Comparison of ENCODE assay signal across 17 mouse cellular contexts in genomic region chr11:4571491-4571901, GRCm38 (mm10). TPM values are rescaled to one million over a fixed set of nuclear protein-coding genes. Genes with fewer than 3 reads are reported as not detected.
DNase-seq lines count a peak whose midpoint lies in the region; ATAC-seq and TF ChIP-seq lines count a peak whose summit lies in the region.
"Had no signal": no experiment of that assay in that cellular context is flagged by ENCODE, and none has a peak within 500 bp of the region (broad histone marks: within the 10 kb centered on the region; RNA-seq: fewer than 3 reads in every experiment).

No protein-coding gene starts in this region.

- no peaks in the 10 kb centered on the region for H3K4me1 ChIP-seq in forebrain, postnatal 0 days (ENCODE audit: insufficient read depth)
- H3K4me1 ChIP-seq in forebrain, embryonic 15.5 days, result 0 out of 2 replicates have a peak, but pooled peaks cover 6% of the 10 kb centered on the region

- peak; percentile 25 for DNase-seq in forebrain, postnatal 0 days
- peak; percentile 19 to 20 for DNase-seq in left cerebral cortex, adult 9 months (ENCODE audit: low spot score in 2 of 2)
- DNase-seq in left cerebral cortex, adult 11 months (ENCODE audit: low spot score), result no peak
- peak; percentile 39 for DNase-seq in adipocyte (ENCODE audit: low spot score)
- peak; percentile 16 for DNase-seq in layer of hippocampus, adult 9-10 months (ENCODE audit: low spot score)
- no peak for DNase-seq in retina, postnatal 1 day
- DNase-seq in retina, embryonic 14.5 days (ENCODE audit: low spot score), result no peak
- DNase-seq: adrenal gland, postnatal 10 days; kidney, postnatal 4 days had no signal

- 65% methylated on average over 4 of the region's 4 CpGs for WGBS in forebrain, postnatal 0 days
- 65% methylated on average over 4 of the region's 4 CpGs for WGBS in forebrain, embryonic 15.5 days

- no peak for TF ChIP-seq CTCF in forebrain, postnatal 0 days (IDR thresholded peaks at IDR 0.05; ENCODE audit: low read depth)

- H3K36me3 ChIP-seq in forebrain, postnatal 0 days (ENCODE audit: insufficient read depth), result no peaks in the 10 kb centered on the region
- no peaks in the 10 kb centered on the region for H3K36me3 ChIP-seq in forebrain, embryonic 15.5 days

- no peak overlapping the region for H3K4me2 ChIP-seq in forebrain, postnatal 0 days (ENCODE audit: low read depth)
- H3K4me2 ChIP-seq in forebrain, embryonic 15.5 days (replicated peaks), result no peak overlapping the region

- H3K27ac ChIP-seq in forebrain, postnatal 0 days (ENCODE audit: low read depth, low read length), result no peak overlapping the region
- H3K27ac ChIP-seq in forebrain, embryonic 15.5 days (replicated peaks), result no peak overlapping the region
- H3K27ac ChIP-seq: macrophage; stomach, postnatal 0 days had no signal

- H3K9me3 ChIP-seq in forebrain, postnatal 0 days (ENCODE audit: low read length), result no peaks in the 10 kb centered on the region
- no peaks in the 10 kb centered on the region for H3K9me3 ChIP-seq in forebrain, embryonic 15.5 days

- H3K9ac ChIP-seq in forebrain, postnatal 0 days, result no peak overlapping the region
- no peak overlapping the region for H3K9ac ChIP-seq in forebrain, embryonic 15.5 days (replicated peaks)

- no peak for ATAC-seq in forebrain, postnatal 0 days
- no peak for ATAC-seq in forebrain, embryonic 15.5 days (replicated peaks)

- no peaks in the 10 kb centered on the region for H3K27me3 ChIP-seq in forebrain, postnatal 0 days (ENCODE audit: insufficient read depth, low read length)
- no peaks in the 10 kb centered on the region for H3K27me3 ChIP-seq in forebrain, embryonic 15.5 days

- H3K4me3 ChIP-seq in forebrain, postnatal 0 days (ENCODE audit: low read depth, low read length), result no peak overlapping the region
- no peak overlapping the region for H3K4me3 ChIP-seq in forebrain, embryonic 15.5 days

RNA-seq across cellular contexts. Expression of gene Mtmr3, which starts 23.2 kb away (rescaled TPM):
- total RNA-seq in forebrain, postnatal 0 days (2014; rRNA removed), result 81.6 and 93.4 TPM in 2 replicates
- 21.4 and 28.4 TPM in 2 replicates for polyA plus RNA-seq in forebrain, postnatal 0 days (2015; fragmentation: Nextera tagmentation; extraction: Ambion mirVana)
- polyA plus RNA-seq in forebrain, embryonic 15.5 days (2015; fragmentation: Nextera tagmentation; extraction: Ambion mirVana), result 42.0 TPM in 2 replicates

RNA-seq across cellular contexts. Expression of gene Gm11032, which starts 48.4 kb away (rescaled TPM):
- not detected in 2 replicates for total RNA-seq in forebrain, postnatal 0 days (2014; rRNA removed)
- polyA plus RNA-seq in forebrain, postnatal 0 days (2015; fragmentation: Nextera tagmentation; extraction: Ambion mirVana), result not detected in 2 replicates
- polyA plus RNA-seq in forebrain, embryonic 15.5 days (2015; fragmentation: Nextera tagmentation; extraction: Ambion mirVana), result not detected in 2 replicates
- total RNA-seq: adrenal gland, postnatal 10 days; monocyte, adult 5-6 weeks had no signal
- polyA plus RNA-seq: C2C12; cerebellum, adult 2 months; heart, postnatal 0 days; intestine, embryonic 14.5 days; macrophage; stomach, postnatal 0 days had no signal

Comparison
In these comparisons a context has a peak if more than half of its experiments do, and no peak if none do; other contexts are left out.
1. DNase-seq: peak in forebrain, postnatal 0 days (single experiment), left cerebral cortex, adult 9 months (2 of 2), adipocyte (single experiment) and layer of hippocampus, adult 9-10 months (single experiment); none in left cerebral cortex, adult 11 months (single experiment), retina, postnatal 1 day (single experiment) and retina, embryonic 14.5 days (single experiment).